Comparison of ENCODE assay signal across 23 mouse cellular contexts in the genomic region with DNA sequence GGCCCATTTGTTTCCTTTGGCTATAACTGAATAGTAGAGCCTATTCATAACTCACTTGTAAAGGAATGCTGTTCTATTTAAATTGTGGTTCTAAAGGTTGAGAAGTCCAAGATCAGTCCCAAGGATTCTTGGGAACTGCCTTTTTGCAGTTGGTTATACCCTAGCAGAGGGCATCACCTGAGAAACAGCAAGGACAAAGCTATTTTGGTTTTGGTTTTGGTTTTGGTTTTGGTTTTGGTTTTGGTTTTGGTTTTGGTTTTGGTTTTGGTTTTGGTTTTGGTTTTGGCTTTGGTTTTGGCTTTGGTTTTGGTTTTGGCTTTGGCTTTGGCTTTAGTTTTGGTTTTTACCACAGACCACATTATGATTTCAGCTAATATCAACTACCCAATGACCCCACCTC.
DNase-seq lines count a peak whose midpoint lies in the region; ATAC-seq and TF ChIP-seq lines count a peak whose summit lies in the region.
"Had no signal": no experiment of that assay in that cellular context is flagged by ENCODE, and none has a peak within 500 bp of the region (broad histone marks: within the 10 kb centered on the region; RNA-seq: fewer than 3 reads in every experiment).

No protein-coding gene starts in this region.

- peak; percentile 1 for DNase-seq in CD4-positive, CD25-positive, alpha-beta regulatory T cell, adult 2 months (ENCODE audit: low read depth, low spot score)
- no peak for DNase-seq in CH12.LX (ENCODE audit: extremely low read depth)
- peak; percentile 4 for DNase-seq in naive thymus-derived CD4-positive, alpha-beta T cell, adult 2 months (ENCODE audit: low read depth)
- no peak for DNase-seq in adrenal gland, adult 18-20 months (ENCODE audit: low spot score in 2 of 2)
- no peak for DNase-seq in urinary bladder, postnatal 14 days (ENCODE audit: low spot score)
- DNase-seq: adrenal gland, adult 8-10 months; adrenal gland, postnatal 14 days; cerebellum, adult 11 months; cerebellum, adult 18-20 months; cerebellum, adult 8-10 months; cerebellum, adult 9-11 months; cerebellum, postnatal 14 days; cerebellum, postnatal 36 days; embryo, embryonic 11 days had no signal

- H3K36me3 ChIP-seq in CH12.LX (replicated peaks in 1 of 2; ENCODE audit: control insufficient read depth in 1 of 2, insufficient read depth in 1 of 2, low read length in 1 of 2) = peaks cover 9 to 59% of the 10 kb centered on the region in 2 experiments
- H3K36me3 ChIP-seq in midbrain, embryonic 13.5 days = no peaks in the 10 kb centered on the region
- no peaks in the 10 kb centered on the region for H3K36me3 ChIP-seq in midbrain, embryonic 15.5 days (replicated peaks)
- H3K36me3 ChIP-seq: embryonic facial prominence, embryonic 13.5 days; embryonic facial prominence, embryonic 15.5 days; forebrain, embryonic 10.5 days; forebrain, embryonic 12.5 days had no signal

- no peak overlapping the region for H3K4me3 ChIP-seq in CH12.LX (replicated peaks in 1 of 3; ENCODE audit: low read depth in 2 of 3, low read length in 2 of 3, poor library complexity in 1 of 3)
- no peak overlapping the region for H3K4me3 ChIP-seq in midbrain, embryonic 13.5 days (replicated peaks)
- no peak overlapping the region for H3K4me3 ChIP-seq in midbrain, embryonic 15.5 days
- H3K4me3 ChIP-seq: embryonic facial prominence, embryonic 13.5 days; embryonic facial prominence, embryonic 15.5 days; erythroblast, embryonic 14.5 days; forebrain, embryonic 10.5 days; forebrain, embryonic 12.5 days had no signal

- peaks cover 0 to 2% of the 10 kb centered on the region in 2 experiments; a peak in 2 of 4 replicates for H3K4me1 ChIP-seq in CH12.LX (ENCODE audit: control insufficient read depth in 1 of 2, insufficient read depth in 2 of 2)
- no peaks in the 10 kb centered on the region for H3K4me1 ChIP-seq in midbrain, embryonic 13.5 days (replicated peaks)
- H3K4me1 ChIP-seq in midbrain, embryonic 15.5 days = no peaks in the 10 kb centered on the region
- H3K4me1 ChIP-seq: embryonic facial prominence, embryonic 13.5 days; embryonic facial prominence, embryonic 15.5 days; forebrain, embryonic 10.5 days; forebrain, embryonic 12.5 days had no signal

- H3K9ac ChIP-seq in CH12.LX (ENCODE audit: insufficient read depth, low read depth) = no peak overlapping the region
- no peak overlapping the region for H3K9ac ChIP-seq in midbrain, embryonic 13.5 days (replicated peaks)
- no peak overlapping the region for H3K9ac ChIP-seq in midbrain, embryonic 15.5 days
- H3K9ac ChIP-seq: embryonic facial prominence, embryonic 13.5 days; embryonic facial prominence, embryonic 15.5 days; forebrain, embryonic 12.5 days had no signal

- ATAC-seq in midbrain, embryonic 13.5 days = no peak
- ATAC-seq in midbrain, embryonic 15.5 days (replicated peaks) = no peak
- ATAC-seq: forebrain, embryonic 14.5 days; forebrain, embryonic 16.5 days had no signal

- no peak for TF ChIP-seq RAD21 in CH12.LX (IDR thresholded peaks at IDR 0.05; ENCODE audit: low read depth, low read length)

- no peak for TF ChIP-seq CTCF in CH12.LX (conservative IDR thresholded peaks at IDR 0.05 in 1 of 2, IDR thresholded peaks at IDR 0.05 in 1 of 2; ENCODE audit: low read depth in 2 of 2, low read length in 2 of 2)

- no peak for TF ChIP-seq EP300 in CH12.LX (IDR thresholded peaks at IDR 0.05; ENCODE audit: low read length)

- in situ Hi-C loops in CH12.LX (cut with MboI; ENCODE audit: low pct_ligation_motif_present, low pct_unique_long_range_greater_than_20kb, low sequenced_read_pairs) = no loop called here

- H3K27me3 ChIP-seq in CH12.LX (replicated peaks) = no peaks in the 10 kb centered on the region
- H3K27me3 ChIP-seq in midbrain, embryonic 13.5 days = no peaks in the 10 kb centered on the region
- no peaks in the 10 kb centered on the region for H3K27me3 ChIP-seq in midbrain, embryonic 15.5 days (replicated peaks)
- H3K27me3 ChIP-seq: embryonic facial prominence, embryonic 13.5 days; embryonic facial prominence, embryonic 15.5 days; forebrain, embryonic 12.5 days had no signal

- dilution Hi-C loops in CH12.LX (cut with MboI; ENCODE audit: extremely low pct_ligation_motif_present, extremely low pct_unique_long_range_greater_than_20kb, low sequenced_read_pairs) = no loop called here

- no peak overlapping the region for H3K27ac ChIP-seq in CH12.LX (ENCODE audit: insufficient read depth, low read depth)
- H3K27ac ChIP-seq in midbrain, embryonic 13.5 days = no peak overlapping the region
- no peak overlapping the region for H3K27ac ChIP-seq in midbrain, embryonic 15.5 days
- H3K27ac ChIP-seq: embryonic facial prominence, embryonic 13.5 days; embryonic facial prominence, embryonic 15.5 days; forebrain, embryonic 10.5 days; forebrain, embryonic 12.5 days had no signal

- no peaks in the 10 kb centered on the region; the same call in 1 of the 2 replicates for H3K79me2 ChIP-seq in CH12.LX (replicated peaks; ENCODE audit: control insufficient read depth, extremely low read depth, insufficient read depth, poor library complexity, severe bottlenecking)

- no peak overlapping the region for H3K4me2 ChIP-seq in CH12.LX (ENCODE audit: insufficient read depth, low read depth, poor library complexity, severe bottlenecking)
- H3K4me2 ChIP-seq in midbrain, embryonic 13.5 days (replicated peaks) = no peak overlapping the region
- H3K4me2 ChIP-seq in midbrain, embryonic 15.5 days = no peak overlapping the region
- H3K4me2 ChIP-seq: embryonic facial prominence, embryonic 13.5 days; embryonic facial prominence, embryonic 15.5 days; forebrain, embryonic 12.5 days had no signal

- H3K9me3 ChIP-seq in CH12.LX (replicated peaks; ENCODE audit: low read length) = no peaks in the 10 kb centered on the region
- H3K9me3 ChIP-seq in midbrain, embryonic 13.5 days = no peaks in the 10 kb centered on the region
- no peaks in the 10 kb centered on the region for H3K9me3 ChIP-seq in midbrain, embryonic 15.5 days
- H3K9me3 ChIP-seq: embryonic facial prominence, embryonic 13.5 days; embryonic facial prominence, embryonic 15.5 days; forebrain, embryonic 10.5 days; forebrain, embryonic 12.5 days had no signal

- TF ChIP-seq POLR2A in CH12.LX (IDR thresholded peaks at IDR 0.05; ENCODE audit: low read depth, low read length) = no peak

TF ChIP-seq in CH12.LX, 34 proteins besides CTCF, POLR2A, EP300 and RAD21:
- TF ChIP-seq USF2 (conservative IDR thresholded peaks at IDR 0.05; ENCODE audit: low read depth, low read length) = no peak
- peak; percentile 97 for TF ChIP-seq ETS1 (conservative IDR thresholded peaks at IDR 0.05; ENCODE audit: low read depth, low read length)
- TF ChIP-seq MEF2A (IDR thresholded peaks at IDR 0.05; ENCODE audit: borderline replicate concordance, low read depth, low read length) = peak; percentile 58; the same call in 1 of the 2 replicates
- peak; percentile 31; the same call in 1 of the 2 replicates for TF ChIP-seq BHLHE40 (IDR thresholded peaks at IDR 0.05; ENCODE audit: low read depth, low read length)
- TF ChIP-seq NRF1 (IDR thresholded peaks at IDR 0.05; ENCODE audit: low read depth, low read length) = no peak
- peak; percentile 78 for TF ChIP-seq IRF4 (IDR thresholded peaks at IDR 0.05; ENCODE audit: low read depth, low read length)
- no peak for TF ChIP-seq ELF1 (IDR thresholded peaks at IDR 0.05; ENCODE audit: low read depth, low read length)
- TF ChIP-seq TCF12 (IDR thresholded peaks at IDR 0.05; ENCODE audit: low read depth, low read length) = no peak
- TF ChIP-seq MAFK (IDR thresholded peaks at IDR 0.05; ENCODE audit: insufficient replicate concordance, low read length) = peak; percentile 78
- no peak for TF ChIP-seq PAX5 (IDR thresholded peaks at IDR 0.05; ENCODE audit: low read length)

Comparison
In these comparisons a context has a peak if more than half of its experiments do, and no peak if none do; other contexts are left out.
1. DNase-seq: peak in CD4-positive, CD25-positive, alpha-beta regulatory T cell, adult 2 months (single experiment) and naive thymus-derived CD4-positive, alpha-beta T cell, adult 2 months (single experiment); none in CH12.LX (single experiment), adrenal gland, adult 18-20 months (0 of 2) and urinary bladder, postnatal 14 days (single experiment).